Mouse (Mus musculus) hindbrain, embryonic 14.5 days (tissue): ENCODE data around the gene Pik3r1. TPM values are rescaled to one million over a fixed set of nuclear protein-coding genes. Genes with fewer than 3 reads are reported as not detected.

Experiments used
- ATAC-seq: fragments of 200-750 bp; cut with Nextera tagmentation; 2 replicates; pipeline ENCODE4 v1.8.0; 2017; ENCODE audit warnings: moderate number of reproducible peaks, mild to moderate bottlenecking, moderate TSS enrichment, moderate library complexity; ENCODE audit not compliant: low FRiP score
- DNase-seq: peaks from one replicate; pipeline ENCODE4 v3.0.0-alpha.2; 2015; ENCODE audit warnings: low spot score
- H3K27ac ChIP-seq: fragments of 300-500 bp; sonication (generic); 2 replicates; pipeline ENCODE4 v1.5.1; 2014; ENCODE audit warnings: mild to moderate bottlenecking, moderate library complexity
- H3K27me3 ChIP-seq: fragments of 300-500 bp; sonication (generic); 2 replicates; pipeline ENCODE4 v1.6.1; 2014; ENCODE audit warnings: mild to moderate bottlenecking, low read length, mixed read lengths; ENCODE audit not compliant: control insufficient read depth, insufficient read depth
- H3K36me3 ChIP-seq: fragments of 300-500 bp; sonication (generic); replicated peaks from 2 replicates; pipeline ENCODE4 v1.6.1; 2014; ENCODE audit not compliant: control insufficient read depth, insufficient read depth
- H3K4me1 ChIP-seq: fragments of 300-500 bp; sonication (generic); replicated peaks from 2 replicates; pipeline ENCODE4 v1.6.1; 2014; ENCODE audit warnings: antibody characterized with exemption, low read length, mixed read lengths; ENCODE audit not compliant: control insufficient read depth, insufficient read depth
- H3K4me2 ChIP-seq: fragments of 300-500 bp; sonication (generic); replicated peaks from 2 replicates; pipeline ENCODE4 v1.6.1; 2014; ENCODE audit warnings: mild to moderate bottlenecking, moderate library complexity
- H3K4me3 ChIP-seq: fragments of 300-500 bp; sonication (generic); replicated peaks from 2 replicates; pipeline ENCODE4 v1.5.1; 2014; ENCODE audit warnings: mild to moderate bottlenecking, low read length
- H3K9ac ChIP-seq: fragments of 300-500 bp; sonication (generic); 2 replicates; pipeline ENCODE4 v1.6.1; 2014
- H3K9me3 ChIP-seq: fragments of 300-500 bp; sonication (generic); 2 replicates; pipeline ENCODE4 v1.6.1; 2016; ENCODE audit warnings: low read length; ENCODE audit not compliant: control insufficient read depth
- WGBS: fragments of 180-500 bp; shearing (Covaris S2); extraction: QIAGEN DNeasy Blood & Tissue Kit; methylation state at CpG from one replicate; pipeline ENCODE4 v1.1.7; 2014; 5-methylcytosine and 5-hydroxymethylcytosine counted together
- polyA plus RNA-seq: library from polyadenylated mRNA; unstranded; fragments of >200 nt; fragmentation: Nextera tagmentation; extraction: Ambion mirVana; gene quantifications from 2 replicates; pipeline ENCODE4 v1.2.1, GENCODE M21; 2014

Pik3r1 gene
- polyA plus RNA-seq, 1 experiment from 2014 or later, result 94.5 TPM

GRCm38 (mm10) chr13:101709788-101710187 lies 58.2 kb downstream of the Pik3r1 start:
- H3K36me3 ChIP-seq, result peaks cover 14% of the 10 kb centered on the region
- no peak for ATAC-seq
- H3K27me3 ChIP-seq, result no peaks in the 10 kb centered on the region
- H3K4me2 ChIP-seq, result no peak overlapping the region
- no peak overlapping the region for H3K27ac ChIP-seq
- no peak overlapping the region for H3K4me3 ChIP-seq
- H3K9me3 ChIP-seq, result no peaks in the 10 kb centered on the region
- no peak for DNase-seq
- no peaks in the 10 kb centered on the region for H3K4me1 ChIP-seq
- no peak overlapping the region for H3K9ac ChIP-seq
- 71% methylated on average over 3 of the region's 3 CpGs for WGBS

- no peaks in the 10 kb centered on the region for H3K4me1 ChIP-seq
- WGBS, result 94% methylated on average over 9 of the region's 9 CpGs
- no peak for ATAC-seq
These were observed 60.8 kb downstream of the Pik3r1 start for GRCm38 (mm10) chr13:101707226-101707625.

GRCm38 (mm10) chr13:101706426-101706825 lies 61.6 kb downstream of the Pik3r1 start:
- no peak overlapping the region for H3K4me2 ChIP-seq
- 91% methylated on average over 7 of the region's 7 CpGs for WGBS
- H3K9ac ChIP-seq, result no peak overlapping the region
- peaks cover 25% of the 10 kb centered on the region for H3K36me3 ChIP-seq
- H3K4me3 ChIP-seq, result no peak overlapping the region
- no peak overlapping the region for H3K27ac ChIP-seq
- H3K27me3 ChIP-seq, result no peaks in the 10 kb centered on the region
- DNase-seq, result no peak
- no peaks in the 10 kb centered on the region for H3K9me3 ChIP-seq
- no peaks in the 10 kb centered on the region for H3K4me1 ChIP-seq
- no peak for ATAC-seq

More at GRCm38 (mm10) chr13:101707226-101707625, 60.8 kb downstream of the Pik3r1 start:
- Histone ChIP-seq H3K4me3 (no peak overlapping the region), H3K9me3 (no peaks in the 10 kb centered on the region), H3K36me3 (peaks cover 17% of the 10 kb centered on the region), H3K27me3 (no peaks in the 10 kb centered on the region), H3K27ac (no peak overlapping the region), H3K9ac (no peak overlapping the region), H3K4me2 (no peak overlapping the region)
- DNase-seq, result no peak

- ATAC-seq (no peak), DNase-seq (no peak)
- Histone ChIP-seq H3K9ac (no peak overlapping the region), H3K9me3 (no peaks in the 10 kb centered on the region), H3K4me1 (0 out of 2 replicates have a peak, but pooled peaks cover 9% of the 10 kb centered on the region), H3K27ac (no peak overlapping the region), H3K27me3 (no peaks in the 10 kb centered on the region), H3K4me3 (no peak overlapping the region), H3K4me2 (no peak overlapping the region), H3K36me3 (peaks cover 21% of the 10 kb centered on the region)
- 95% methylated on average over 14 of the region's 14 CpGs for WGBS
These were observed 65.8 kb downstream of the Pik3r1 start for GRCm38 (mm10) chr13:101702096-101702775.

GRCm38 (mm10) chr13:101701632-101702031 lies 66.4 kb downstream of the Pik3r1 start:
- Histone ChIP-seq H3K9ac (no peak overlapping the region), H3K4me3 (no peak overlapping the region)

GRCm38 (mm10) chr13:101699742-101700141 lies 68.3 kb downstream of the Pik3r1 start:
- no peak for ATAC-seq
- H3K9ac ChIP-seq, result no peak overlapping the region
- H3K27ac ChIP-seq, result no peak overlapping the region
- no peaks in the 10 kb centered on the region for H3K9me3 ChIP-seq
- no peak overlapping the region for H3K4me2 ChIP-seq
- H3K36me3 ChIP-seq, result peaks cover 21% of the 10 kb centered on the region
- no peak overlapping the region for H3K4me3 ChIP-seq
- H3K4me1 ChIP-seq, result peaks cover 18% of the 10 kb centered on the region
- WGBS, result 60% methylated on average over 5 of the region's 5 CpGs
- no peaks in the 10 kb centered on the region for H3K27me3 ChIP-seq
- no peak for DNase-seq

More at GRCm38 (mm10) chr13:101701632-101702031, 66.4 kb downstream of the Pik3r1 start:
- DNase-seq (no peak), ATAC-seq (no peak)
- no peak overlapping the region for H3K27ac ChIP-seq
- H3K4me2 ChIP-seq, result no peak overlapping the region
- H3K36me3 ChIP-seq, result peaks cover 21% of the 10 kb centered on the region
- 95% methylated on average over 8 of the region's 8 CpGs for WGBS
- H3K9me3 ChIP-seq, result no peaks in the 10 kb centered on the region
- no peaks in the 10 kb centered on the region for H3K27me3 ChIP-seq
- 0 out of 2 replicates have a peak, but pooled peaks cover 9% of the 10 kb centered on the region for H3K4me1 ChIP-seq

- DNase-seq (no peak), ATAC-seq (no peak)
- Histone ChIP-seq H3K9ac (no peak overlapping the region), H3K9me3 (no peaks in the 10 kb centered on the region), H3K4me2 (no peak overlapping the region), H3K4me1 (peaks cover 32% of the 10 kb centered on the region), H3K4me3 (no peak overlapping the region), H3K27ac (no peak overlapping the region), H3K36me3 (peaks cover 21% of the 10 kb centered on the region), H3K27me3 (no peaks in the 10 kb centered on the region)
- 91% methylated on average over 5 of the region's 5 CpGs for WGBS
These were observed 70.1 kb downstream of the Pik3r1 start for GRCm38 (mm10) chr13:101697966-101698365.

- Histone ChIP-seq H3K27ac (no peak overlapping the region), H3K4me3 (no peak overlapping the region), H3K4me2 (no peak overlapping the region), H3K4me1 (peaks cover 34% of the 10 kb centered on the region), H3K27me3 (no peaks in the 10 kb centered on the region), H3K9ac (no peak overlapping the region), H3K36me3 (peaks cover 20% of the 10 kb centered on the region), H3K9me3 (no peaks in the 10 kb centered on the region)
- 72% methylated on average over 5 of the region's 5 CpGs for WGBS
- no peak for ATAC-seq
- no peak for DNase-seq
These were observed 70.6 kb downstream of the Pik3r1 start for GRCm38 (mm10) chr13:101697461-101697860.

GRCm38 (mm10) chr13:101696827-101697226 lies 71.2 kb downstream of the Pik3r1 start:
- Histone ChIP-seq H3K4me2 (no peak overlapping the region), H3K9ac (no peak overlapping the region), H3K9me3 (no peaks in the 10 kb centered on the region), H3K27ac (no peak overlapping the region), H3K4me1 (peaks cover 40% of the 10 kb centered on the region), H3K36me3 (peaks cover 14% of the 10 kb centered on the region), H3K27me3 (no peaks in the 10 kb centered on the region), H3K4me3 (no peak overlapping the region)
- no peak for ATAC-seq
- 71% methylated on average over 7 of the region's 7 CpGs for WGBS
- no peak for DNase-seq
